Mouse (Mus musculus): ENCODE measurements at regions not wholly inside any gene's neighbourhood (a gene's known extent, or its start where the extent isn't known, plus 50 kb on each side); places are given as distances from the start of the nearest gene placed in this dataset.

DNA sequence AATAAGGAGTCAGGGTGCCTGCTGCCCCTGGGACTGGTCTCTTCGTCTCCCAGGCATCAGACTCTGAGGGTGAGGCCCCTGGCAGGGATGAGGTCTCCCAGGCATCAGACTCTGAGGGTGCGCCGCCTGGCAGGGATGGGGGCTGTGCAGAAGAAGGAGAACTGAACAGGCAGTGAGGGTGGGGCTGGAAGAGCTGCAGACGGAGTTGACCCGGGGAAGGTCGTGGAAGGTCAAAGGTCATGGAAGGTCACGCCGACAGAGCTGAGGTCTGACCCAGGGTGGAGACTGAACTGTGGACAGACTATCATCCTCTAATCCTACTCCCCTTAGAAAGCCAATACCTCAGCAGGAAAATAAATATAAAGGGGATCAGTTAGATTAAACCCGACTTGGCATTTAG lies 50.6 kb upstream of the Grik3 start:
- no peak for DNase-seq (ENCODE audit: low spot score)

DNA sequence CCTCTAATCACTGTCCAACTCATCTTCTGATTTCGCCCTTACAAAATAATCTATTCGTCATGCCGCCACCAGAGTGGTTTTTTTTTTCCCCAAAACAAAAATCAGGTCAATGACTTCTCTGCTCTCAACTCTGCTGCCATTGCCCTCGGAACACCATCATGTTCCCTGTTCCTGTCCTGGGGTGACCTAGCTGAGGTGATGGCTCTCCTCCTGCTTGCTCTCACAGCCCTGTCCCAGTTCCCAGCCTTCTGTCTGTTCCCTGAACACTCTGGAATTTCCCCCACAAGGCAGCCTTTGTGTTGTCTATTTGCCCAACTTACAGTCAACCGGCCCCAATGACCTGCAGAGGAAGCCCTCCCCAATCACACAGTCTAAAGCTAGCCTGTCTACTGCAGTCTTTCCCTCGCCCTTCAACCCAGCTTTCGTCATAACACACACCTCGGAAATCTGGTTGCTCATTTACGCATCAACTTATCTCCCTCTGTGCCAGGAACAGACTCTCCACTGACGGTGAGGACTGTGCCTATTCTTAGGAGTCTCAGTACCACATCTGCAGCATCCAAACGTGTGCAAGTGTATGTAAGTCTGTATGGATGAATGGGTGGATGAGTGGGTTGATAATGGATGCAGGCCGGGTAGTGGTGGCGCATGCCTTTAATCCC lies 53.2 kb upstream of the Grik3 start:
- DNase-seq (ENCODE audit: low spot score) = no peak

GRCm38 (mm10) chr4:125433511-125433910 lies 57.0 kb upstream of the Grik3 start:
- no peak for DNase-seq (ENCODE audit: low spot score)

GRCm38 (mm10) chr4:125431648-125432047 lies 58.9 kb upstream of the Grik3 start:
- no peak for DNase-seq (ENCODE audit: low spot score)

GRCm38 (mm10) chr4:125430845-125431244 lies 59.7 kb upstream of the Grik3 start:
- DNase-seq (ENCODE audit: low spot score) = no peak

GRCm38 (mm10) chr4:125428736-125429135 lies 61.8 kb upstream of the Grik3 start:
- DNase-seq (ENCODE audit: low spot score) = no peak

DNA sequence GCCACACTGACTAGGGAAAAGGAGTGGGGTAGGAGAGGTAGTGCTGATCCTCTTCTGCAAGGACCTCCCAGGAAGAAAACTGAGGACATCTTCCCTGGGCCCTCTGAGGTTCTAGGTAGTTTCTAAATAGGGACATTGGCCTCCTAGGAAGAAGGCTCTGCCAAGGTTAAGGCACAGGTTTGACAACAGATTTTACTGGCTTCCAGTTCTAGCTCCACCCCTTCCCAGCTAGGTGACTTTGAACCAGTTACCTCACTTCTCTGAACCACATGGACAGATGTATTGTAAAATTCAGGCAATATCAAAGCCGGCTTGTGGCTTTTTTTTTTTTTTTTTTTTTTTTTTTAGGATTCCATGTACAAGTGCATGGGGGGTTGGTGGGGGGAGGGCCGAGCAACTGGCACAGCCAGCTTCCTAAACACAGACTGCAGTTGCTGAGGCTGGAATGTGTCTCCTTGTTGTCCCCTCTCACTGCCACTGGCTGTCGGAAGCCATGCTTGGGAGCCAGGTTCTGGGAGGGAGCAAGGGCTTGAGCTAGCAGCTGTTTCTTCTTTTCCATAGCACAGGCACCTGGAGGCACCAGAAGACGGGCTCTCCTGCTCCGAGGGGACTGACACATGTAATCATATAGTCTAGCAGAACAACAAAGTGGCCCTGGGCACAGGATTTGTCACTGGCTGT lies 69.8 kb upstream of the Grik3 start:
- no peak for DNase-seq (ENCODE audit: low spot score)

DNA sequence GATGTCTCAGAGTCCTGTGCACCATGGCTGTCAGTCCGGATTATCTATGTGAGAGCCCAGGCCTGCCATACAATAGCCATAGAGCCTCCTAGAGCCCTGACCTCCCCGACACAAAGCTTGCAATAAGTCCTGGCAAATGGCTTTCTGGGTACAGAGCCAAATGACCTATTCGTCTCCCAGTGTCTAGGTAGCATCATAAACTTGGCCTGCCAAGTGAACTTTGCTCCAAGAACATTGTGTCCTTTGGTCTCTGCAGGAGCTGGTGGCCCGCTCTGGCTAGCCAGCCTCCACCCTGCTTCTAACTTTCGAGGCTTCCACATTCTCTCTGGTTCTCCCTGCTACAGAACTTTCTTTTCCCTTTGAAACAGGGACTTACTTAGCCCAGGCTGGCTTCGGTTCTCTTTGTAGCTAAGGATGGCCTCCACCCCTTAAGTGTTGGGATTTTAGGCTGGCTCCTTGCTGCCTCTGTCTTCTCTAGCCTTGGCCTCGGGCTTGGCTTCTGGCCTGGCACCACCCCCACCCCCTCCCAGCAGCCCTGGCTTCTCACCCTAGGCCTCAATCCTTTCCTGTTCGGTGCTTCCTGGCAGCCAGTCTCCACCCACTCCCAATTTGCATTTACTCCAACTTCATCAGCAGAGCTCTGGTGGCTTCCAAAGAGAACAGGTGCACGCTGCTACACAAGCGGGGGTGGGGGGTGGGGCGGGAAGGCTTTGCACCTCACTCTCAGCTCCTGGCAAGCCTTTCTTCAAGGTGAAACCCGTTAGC lies 70.8 kb upstream of the Grik3 start:
- DNase-seq (ENCODE audit: low spot score) = no peak

DNA sequence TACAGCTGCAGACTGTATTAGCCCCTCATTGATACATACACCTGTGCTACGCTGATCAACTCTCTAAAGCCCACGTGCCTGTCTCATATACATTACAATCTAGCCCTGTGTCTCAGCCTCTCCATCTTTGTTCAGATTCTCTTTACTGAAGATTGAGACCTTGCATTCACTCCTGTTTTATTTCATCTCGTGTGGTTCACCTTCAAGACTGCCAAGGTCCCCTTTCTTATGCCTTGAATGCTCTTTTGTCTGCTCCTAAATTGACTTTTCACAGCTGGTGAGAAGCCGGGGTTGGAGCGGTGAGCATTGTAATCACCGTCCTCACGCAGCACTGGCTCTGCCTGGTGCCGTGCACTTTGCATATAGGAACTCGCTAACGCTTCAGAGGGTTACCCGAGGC lies 75.2 kb upstream of the Grik3 start:
- no peak for DNase-seq (ENCODE audit: low spot score)

GRCm38 (mm10) chr4:125413833-125414719 lies 76.4 kb upstream of the Grik3 start:
- no peak for DNase-seq (ENCODE audit: low spot score)

- DNase-seq (ENCODE audit: low spot score) = peak; percentile 45
These were observed 79.6 kb upstream of the Grik3 start for GRCm38 (mm10) chr4:125410736-125411441.

GRCm38 (mm10) chr4:125399376-125400112 lies 91.0 kb upstream of the Grik3 start:
- DNase-seq (ENCODE audit: low spot score) = no peak

- DNase-seq (ENCODE audit: low spot score) = no peak
These were observed 93.5 kb upstream of the Grik3 start for GRCm38 (mm10) chr4:125397007-125397461.

DNA sequence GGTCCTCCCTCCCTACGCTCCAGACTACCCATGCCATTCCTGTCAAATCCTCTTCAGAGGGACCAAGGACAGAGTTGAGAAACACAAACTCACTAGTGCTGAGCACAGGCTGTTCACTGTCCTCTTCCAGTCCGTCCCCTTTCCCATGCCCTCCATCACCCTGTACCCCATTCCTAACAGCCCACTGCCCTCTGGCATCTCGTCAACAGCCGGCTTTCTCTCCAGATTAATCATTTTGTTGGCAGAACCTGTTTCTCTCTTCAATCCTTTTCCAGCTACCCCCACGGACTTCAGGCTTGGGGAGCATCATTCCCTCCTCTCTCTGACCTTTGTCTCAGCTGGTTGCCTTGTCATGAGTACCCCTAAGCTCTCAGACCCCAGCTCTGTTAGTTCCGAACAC lies 99.2 kb upstream of the Grik3 start:
- DNase-seq (ENCODE audit: low spot score) = no peak

- no peak for DNase-seq (ENCODE audit: low spot score)
These were observed 104.7 kb upstream of the Grik3 start for GRCm38 (mm10) chr4:125385811-125386210.

GRCm38 (mm10) chr4:125364011-125364410 lies 126.5 kb upstream of the Grik3 start:
- no peak for DNase-seq (ENCODE audit: low spot score)

DNA sequence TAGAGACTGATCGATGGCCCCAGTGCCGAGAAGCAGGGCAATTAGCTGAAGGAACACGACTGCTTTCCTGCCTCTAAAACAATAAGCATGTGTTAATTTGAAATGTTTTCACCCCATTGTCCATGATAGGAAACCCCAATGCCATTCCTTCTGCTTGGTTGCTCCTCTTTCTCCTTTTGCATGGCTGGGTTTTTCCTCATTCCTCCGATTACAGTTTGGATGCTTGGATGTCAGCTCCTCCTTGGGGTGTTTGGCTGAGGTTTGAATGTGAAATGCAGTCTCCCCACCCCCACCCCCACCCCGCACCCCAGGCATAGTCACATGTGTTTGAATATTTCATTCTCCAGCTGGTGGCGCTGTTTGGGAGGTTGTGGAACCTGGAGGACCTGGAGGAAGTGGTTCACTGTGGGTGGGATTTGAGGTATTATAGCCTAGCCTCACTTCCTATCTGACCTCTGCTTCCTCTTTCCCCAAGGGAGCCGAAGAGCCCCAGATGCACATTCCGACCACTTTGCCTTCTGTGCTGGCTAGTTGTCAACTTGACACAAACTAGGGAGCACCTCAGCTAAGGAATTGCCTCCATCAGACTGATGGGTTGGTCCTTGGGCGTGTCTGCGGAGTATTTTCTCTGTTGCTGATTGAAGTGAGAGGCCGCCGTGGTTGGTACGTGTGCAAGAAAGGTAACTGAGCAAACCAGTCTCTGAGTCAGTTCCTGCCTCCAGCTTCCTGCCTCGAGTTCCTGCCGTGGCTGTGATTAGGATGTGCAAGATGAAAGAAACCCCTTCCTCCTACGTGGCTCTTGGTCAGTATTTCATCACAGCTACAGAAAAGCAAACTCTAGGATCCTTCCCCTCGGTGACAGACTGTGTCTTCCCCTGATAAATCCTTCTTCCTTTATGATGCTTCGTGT lies 128.6 kb upstream of the Grik3 start:
- no peak for DNase-seq (ENCODE audit: low spot score)

DNA sequence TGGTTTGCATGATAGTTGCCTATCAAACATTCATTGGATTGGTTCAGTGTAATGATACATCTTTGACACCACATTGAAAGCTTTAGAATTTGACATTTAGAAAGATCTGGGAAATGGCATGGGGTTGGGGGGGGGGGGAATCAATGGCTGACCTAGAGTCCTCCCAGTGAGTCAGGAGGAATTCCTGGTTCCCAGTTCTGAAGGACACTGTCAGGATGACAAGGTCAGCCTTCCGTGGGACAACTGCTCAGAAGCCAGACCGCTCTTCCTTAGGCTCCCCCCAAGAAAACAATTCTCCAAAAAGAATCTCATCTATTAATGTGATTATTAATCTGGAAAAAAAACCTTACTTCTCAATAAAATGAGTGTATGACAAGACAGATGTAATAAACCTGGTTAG lies 132.1 kb upstream of the Grik3 start:
- no peak for DNase-seq (ENCODE audit: low spot score)

DNA sequence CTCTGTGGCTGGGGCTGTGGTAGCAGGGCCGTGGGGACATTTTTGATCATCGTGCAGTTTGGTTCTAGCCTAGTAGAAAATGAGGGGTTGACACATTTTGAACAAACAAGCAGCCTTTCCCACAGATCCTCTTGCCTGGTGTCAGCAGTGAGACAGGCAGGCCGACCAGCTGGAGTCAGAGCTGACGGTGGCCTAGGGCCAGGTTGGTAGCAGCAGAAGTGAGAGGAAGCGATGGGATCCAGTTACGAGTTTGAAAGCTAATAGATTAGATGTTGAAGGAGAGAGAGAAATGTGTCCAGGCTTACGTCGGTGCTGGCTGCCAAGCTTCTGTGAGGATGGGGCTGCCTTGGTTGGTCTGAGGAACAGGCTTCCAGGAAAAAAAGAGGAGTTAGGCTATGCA lies 134.1 kb upstream of the Grik3 start:
- no peak for DNase-seq (ENCODE audit: low spot score)

- DNase-seq (ENCODE audit: low spot score) = no peak
These were observed 135.8 kb upstream of the Grik3 start for GRCm38 (mm10) chr4:125354742-125355141.
